Mouse (Mus musculus): Measurements from ENCODE around the gene Chit1.

The Chit1 gene

GRCm38 (mm10) chr1:134079477-134080163, 31.4 kb upstream of the Chit1 start:
- DNase-seq (ENCODE audit: low read depth) = no peak

DNA sequence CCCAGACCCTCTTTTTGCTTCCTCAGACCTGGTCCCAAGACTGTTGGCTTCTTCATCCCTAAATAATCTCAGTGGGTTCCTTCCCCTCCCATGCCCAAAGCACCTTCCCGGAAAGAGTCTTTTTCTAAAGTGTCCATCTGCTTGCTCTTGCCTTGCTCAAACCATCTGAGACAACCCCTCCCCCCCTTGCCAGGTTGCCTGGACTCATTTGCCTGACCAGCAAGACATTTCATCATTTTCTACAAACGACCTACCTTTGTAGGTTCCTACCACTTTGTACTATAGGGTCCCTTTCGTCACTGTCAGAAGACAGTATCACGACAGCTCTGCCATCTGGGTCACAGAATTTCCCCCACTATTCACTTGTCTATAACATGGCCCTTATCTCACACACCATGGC, 30.6 kb upstream of the Chit1 start:
- DNase-seq (ENCODE audit: low read depth) = no peak

- DNase-seq (ENCODE audit: low read depth) = no peak
Observed at GRCm38 (mm10) chr1:134080881-134081450, 30.1 kb upstream of the Chit1 start.

DNA sequence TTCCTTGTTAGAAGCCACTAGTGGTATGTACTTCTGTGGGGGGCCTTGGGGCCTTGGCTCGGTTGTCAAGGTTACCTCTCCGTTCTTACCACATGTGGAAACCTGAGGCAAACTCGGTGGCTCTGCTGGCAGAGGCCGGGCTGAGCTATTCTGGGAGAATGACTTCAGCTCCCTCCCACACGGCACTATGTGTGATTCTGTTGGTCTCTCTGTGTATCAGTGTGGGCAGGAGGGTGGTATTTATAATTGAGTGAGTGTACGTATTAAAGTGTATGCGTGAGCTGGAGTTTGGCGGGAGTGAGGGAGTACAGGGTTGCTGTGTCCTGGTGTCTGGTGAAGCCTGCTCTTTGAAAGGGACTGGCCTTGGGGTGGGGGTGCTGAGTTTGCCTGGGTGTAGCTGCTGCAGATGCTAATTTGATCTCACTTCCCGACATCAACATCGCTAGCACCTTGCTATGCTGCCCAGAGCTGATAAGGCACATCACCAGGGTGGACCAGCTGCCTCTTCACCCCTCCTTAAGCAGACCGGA, 28.0 kb upstream of the Chit1 start:
- no peak for DNase-seq (ENCODE audit: low read depth)

DNA sequence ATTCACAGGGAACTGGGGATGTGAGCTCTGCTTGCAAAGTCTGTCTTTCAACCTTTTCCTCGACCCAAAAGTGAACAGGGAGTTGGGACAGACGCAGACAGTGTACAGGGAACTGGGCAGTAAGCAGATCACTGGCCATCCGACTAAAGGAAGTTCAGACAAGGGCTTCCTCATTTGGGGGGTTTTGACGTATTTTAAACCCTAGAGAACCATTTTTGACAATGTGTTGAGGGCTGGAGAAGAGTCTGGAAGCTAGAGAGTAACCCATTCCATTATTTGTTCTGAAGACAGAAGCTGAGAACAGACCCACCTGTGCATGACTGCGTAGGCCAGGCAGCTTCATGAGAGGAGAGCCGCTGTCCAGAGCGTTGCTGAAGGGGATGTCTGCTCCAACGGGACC, 27.4 kb upstream of the Chit1 start:
- DNase-seq (ENCODE audit: low read depth) = no peak

- no peak for DNase-seq (ENCODE audit: low read depth)
Observed at GRCm38 (mm10) chr1:134084128-134084527, 26.9 kb upstream of the Chit1 start.

- no peak for DNase-seq (ENCODE audit: low read depth)
Observed at GRCm38 (mm10) chr1:134086017-134086416, 25.0 kb upstream of the Chit1 start.

DNA sequence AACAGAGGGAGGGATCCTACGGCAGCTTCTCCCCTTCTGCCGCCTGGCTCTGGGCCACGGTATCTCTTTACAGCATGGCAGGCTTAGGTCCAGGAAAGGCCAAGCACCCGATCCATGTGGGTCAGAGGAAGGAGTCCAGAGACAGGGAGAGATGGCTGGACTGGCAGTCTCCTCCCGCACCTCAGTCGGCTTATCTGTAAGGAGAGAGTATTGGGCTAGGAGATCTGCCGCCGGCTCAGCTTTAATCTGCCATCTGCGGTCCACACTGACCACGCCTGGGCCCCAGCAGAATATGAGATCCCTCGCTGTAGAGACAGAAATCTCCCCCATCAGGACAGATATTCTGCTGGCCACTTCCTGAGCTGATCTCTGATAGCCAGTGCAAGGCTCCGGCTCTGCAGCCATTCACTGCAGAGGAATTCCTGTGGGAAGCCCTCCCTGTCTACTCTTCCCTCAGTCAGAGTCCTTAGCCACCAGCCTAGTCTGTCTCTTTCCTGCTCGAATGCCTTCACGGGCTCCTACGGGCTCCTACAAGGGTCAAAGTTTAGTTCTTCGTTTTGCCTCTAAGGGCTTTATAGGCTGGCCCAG, 24.1 kb upstream of the Chit1 start:
- DNase-seq (ENCODE audit: low read depth) = no peak

DNA sequence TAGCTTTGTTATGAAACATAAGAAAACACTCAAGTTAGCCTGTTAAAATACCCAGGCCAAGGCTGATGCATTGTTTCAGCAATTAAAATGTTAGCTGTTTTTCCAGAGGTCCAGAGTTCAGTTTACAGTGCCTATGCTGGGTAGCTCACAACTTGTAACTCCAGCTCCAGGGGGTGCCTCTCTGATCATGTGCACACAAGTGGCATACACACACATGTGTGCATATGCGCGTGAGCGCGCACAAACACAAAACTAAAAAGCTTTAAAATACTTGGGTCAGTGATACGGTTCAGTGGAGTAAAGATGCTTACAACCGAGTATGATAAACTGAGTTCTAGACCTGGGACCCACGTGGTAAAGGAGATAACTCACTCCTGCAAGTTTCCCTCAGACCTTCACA, 22.0 kb upstream of the Chit1 start:
- no peak for DNase-seq (ENCODE audit: low read depth)

- DNase-seq (ENCODE audit: low read depth) = no peak
Observed at GRCm38 (mm10) chr1:134091851-134092250, 19.2 kb upstream of the Chit1 start.

DNA sequence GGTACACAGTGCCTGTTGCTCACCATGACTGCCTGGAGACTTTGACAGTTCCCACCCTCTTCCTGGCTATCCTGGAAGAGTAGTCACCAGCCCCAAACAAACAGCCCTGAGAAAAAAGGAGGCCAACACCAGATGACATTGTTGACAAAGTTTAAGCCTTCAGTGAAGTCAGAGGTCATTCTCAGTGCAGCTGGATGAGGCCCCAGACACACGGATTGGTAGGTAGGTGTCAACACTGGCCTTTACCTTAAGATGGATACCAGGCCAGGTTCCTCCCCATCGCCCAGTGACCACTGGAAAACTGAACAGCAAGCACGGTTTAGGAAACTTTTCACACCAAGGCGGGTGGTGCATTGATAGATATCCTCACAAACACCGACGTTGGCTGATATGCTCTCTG, 18.7 kb upstream of the Chit1 start:
- no peak for DNase-seq (ENCODE audit: low read depth)

DNA sequence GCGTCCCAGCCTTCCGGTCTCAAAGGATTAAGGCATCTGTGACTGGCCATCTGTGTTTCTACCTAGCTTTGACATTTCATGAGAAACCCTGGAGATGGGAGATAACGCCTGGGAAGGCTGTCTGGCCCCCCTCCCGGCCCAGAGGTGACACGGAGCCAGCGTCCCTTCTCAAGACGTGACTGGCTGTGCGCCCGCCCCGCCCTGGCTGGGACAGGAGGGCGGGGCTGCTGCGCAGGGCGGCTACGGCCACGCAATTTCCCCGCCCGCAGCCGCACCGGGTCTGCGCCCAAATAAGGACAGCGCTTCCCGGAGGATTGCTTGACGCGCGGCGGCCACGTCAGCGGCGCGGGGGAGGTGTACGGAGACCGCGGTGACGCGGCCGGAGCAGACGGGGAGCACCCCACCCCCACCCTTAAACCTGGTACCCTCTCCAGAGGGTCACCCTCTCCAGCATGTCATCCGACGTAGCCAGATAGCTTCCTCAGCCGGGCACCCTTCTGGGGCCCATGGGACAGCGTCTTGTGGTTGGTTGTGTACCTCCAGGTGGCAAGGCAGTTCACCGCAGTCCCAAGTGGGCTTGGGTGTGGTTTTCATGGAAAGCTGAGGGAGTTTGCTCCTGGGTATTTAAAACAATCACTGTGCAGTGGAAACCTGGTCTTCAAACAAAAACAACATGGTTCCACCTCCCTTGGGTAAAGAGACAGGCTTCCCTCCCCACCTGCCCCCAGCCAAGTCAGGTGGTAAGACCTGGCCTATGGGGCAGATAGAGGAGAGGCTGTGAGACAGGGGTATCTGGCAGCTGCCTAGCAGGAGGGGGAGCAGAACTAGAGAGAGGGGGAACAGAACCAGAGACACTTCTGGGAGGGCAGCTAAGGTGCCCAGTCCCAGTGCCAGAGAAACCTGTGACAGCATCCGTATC, 17.9 kb upstream of the Chit1 start:
- DNase-seq (ENCODE audit: low read depth) = no peak

DNA sequence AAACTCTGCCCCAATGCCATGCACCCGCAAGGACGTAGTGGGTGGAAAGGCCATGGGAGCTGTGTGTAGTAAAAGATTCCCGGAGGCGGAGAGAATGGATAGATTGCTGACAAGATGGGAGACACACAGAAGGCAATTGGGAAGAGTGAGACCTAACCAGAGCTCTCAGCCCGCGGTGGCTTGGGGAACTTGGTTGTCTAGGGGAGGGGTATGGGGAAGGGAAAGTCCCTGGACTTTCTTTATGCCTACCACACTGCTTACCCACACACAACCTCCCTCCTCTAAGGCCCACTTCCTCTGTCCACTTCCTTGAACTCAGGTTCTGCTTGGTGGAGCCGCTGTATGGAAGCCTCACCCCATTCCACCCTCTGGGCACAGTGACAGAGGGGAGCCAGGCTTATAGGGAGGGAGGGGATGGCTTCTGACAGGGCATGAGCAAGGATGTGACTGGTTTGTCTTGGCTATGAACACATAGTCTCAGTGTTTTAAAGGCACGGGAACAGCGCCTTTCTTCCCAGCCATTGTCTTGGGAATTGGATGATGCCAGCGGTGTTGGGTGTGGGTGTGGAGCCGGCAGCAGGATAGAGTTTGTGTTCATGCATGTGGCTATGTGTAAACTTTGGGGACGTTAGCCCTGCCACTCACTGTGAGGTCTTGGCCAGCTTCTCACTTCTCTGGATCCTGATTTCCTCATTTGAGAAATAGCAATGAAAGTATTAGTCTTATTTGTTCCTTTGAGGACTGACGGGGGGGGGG, 17.1 kb upstream of the Chit1 start:
- no peak for DNase-seq (ENCODE audit: low read depth)

- no peak for DNase-seq (ENCODE audit: low read depth)
Observed at GRCm38 (mm10) chr1:134095033-134095612, 15.9 kb upstream of the Chit1 start.

- no peak for DNase-seq (ENCODE audit: low read depth)
Observed at GRCm38 (mm10) chr1:134095721-134096120, 15.3 kb upstream of the Chit1 start.

GRCm38 (mm10) chr1:134096264-134096934, 14.6 kb upstream of the Chit1 start:
- no peak for DNase-seq (ENCODE audit: low read depth)

DNA sequence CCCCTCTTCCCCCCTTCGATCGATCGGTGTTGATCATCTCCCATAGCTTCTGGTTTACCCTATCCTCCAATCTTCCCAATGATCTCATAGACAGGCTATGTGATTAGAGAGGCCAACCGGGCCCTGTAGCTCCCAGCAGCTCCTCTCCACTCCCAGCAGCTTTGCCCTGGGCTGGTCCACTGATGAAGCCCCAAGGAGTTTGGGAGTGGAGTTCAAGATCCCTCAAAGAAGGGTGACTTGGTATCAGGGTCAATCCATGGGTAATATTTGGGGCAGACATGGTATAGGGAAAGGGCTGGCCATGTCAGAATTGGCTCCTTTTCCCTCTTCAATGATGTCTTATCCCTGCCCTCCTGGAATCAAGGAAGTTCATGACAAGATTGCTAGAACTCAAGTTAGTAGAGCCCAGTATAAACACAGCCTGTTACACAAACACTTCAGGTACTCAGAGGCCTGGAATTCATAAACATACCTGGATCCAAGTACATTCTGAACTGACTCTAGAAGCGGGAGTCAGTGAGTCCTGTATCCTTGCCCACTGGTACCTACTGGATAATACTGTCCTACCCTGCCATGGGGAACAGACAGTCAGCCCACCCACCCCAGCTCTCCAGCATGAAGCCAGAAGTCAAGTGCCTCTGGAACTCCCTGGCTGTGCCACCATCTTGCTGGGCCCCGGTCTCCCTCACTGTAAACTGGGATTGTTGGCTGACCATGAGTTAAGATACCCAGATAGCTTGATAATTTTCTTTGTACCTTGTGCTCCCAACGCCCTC, 13.8 kb upstream of the Chit1 start:
- no peak for DNase-seq (ENCODE audit: low read depth)

DNA sequence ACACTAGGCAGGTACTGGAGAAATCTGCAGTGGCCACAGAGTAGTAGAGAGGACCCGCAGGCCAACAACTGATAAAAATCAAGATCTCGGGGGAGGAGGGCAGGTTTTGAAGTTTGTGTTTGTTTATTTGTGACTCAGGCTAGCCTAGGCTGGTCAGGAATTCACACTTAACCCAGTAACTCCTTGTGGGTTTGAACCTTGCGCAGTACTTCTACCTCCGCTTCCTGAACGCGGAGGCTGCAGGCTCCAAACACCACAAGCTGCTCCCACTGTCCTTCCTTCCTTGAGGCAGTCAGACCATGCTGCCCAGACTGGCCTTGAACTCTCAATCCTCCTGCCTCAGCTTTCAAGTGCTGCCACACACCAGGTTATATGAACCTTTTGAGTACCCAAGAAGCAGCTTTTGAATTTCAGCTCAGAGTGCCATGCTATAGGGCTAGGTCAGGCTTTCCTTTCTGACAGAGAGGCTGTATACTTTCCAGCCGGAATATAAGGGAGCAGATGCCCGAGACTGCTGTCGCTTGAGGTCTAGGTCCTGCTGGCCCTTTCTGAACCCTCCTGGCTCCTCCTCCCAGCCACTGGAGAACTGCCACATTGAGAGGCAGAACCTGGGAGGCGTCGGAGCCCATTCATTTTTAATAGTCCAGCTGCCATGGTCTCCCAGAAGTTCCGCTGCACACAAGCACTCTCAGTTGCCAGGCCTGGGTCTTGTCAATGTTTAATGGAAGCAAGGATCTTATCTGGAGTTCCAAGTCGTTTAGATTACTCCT, 12.9 kb upstream of the Chit1 start:
- DNase-seq (ENCODE audit: low read depth) = no peak
